Mouse (Mus musculus) megakaryocyte, embryonic 14.5 days (primary cell): ENCODE data around the gene Gcn1l1.

Source experiments
- FLI1 ChIP-seq: IDR thresholded peaks from 2 replicates; pipeline ENCODE4 v1.6.1; 2012; ENCODE audit warnings: low read length, inconsistent platforms, mixed read lengths
- GATA1 ChIP-seq: IDR thresholded peaks from 3 replicates; pipeline ENCODE4 v1.6.1; 2012; ENCODE audit warnings: mixed read lengths, low read length, inconsistent platforms, borderline replicate concordance

DNA sequence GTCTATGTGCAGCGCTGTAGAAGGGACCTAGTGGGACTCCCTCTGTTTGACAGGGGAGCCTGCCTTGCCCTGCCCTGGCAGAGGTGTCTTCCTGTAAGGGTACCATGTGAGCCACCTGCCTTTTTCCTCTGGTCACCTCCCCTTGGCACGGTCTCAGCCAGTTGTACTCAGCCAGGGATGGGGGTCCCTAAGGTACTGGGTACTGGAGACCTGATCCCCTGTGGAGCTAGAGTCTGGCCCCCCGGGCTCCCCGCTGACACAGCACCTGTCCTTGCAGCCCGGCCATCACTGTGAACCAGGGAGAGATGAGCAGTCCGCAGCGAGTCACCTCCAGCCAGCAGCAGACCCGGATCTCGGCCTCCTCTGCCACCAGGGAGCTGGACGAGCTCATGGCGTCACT lies 18.5 kb upstream of the Gcn1l1 start:
- no peak for TF ChIP-seq GATA1
- no peak for TF ChIP-seq FLI1
